Mouse (Mus musculus): ENCODE data around the gene Tshz2. TPM values are rescaled to one million over a fixed set of nuclear protein-coding genes. Genes with fewer than 3 reads are reported as not detected.

Tshz2 gene
- total and polyA plus RNA-seq, 2 experiments from 2014 or later: 26.4 to 40.8 TPM

GRCm38 (mm10) chr2:169589697-169590096 is 43.1 kb upstream of the Tshz2 start:
- H3K9ac ChIP-seq (replicated peaks; ENCODE audit: low read length, poor library complexity, severe bottlenecking): no peak overlapping the region
- no peak overlapping the region for H3K27ac ChIP-seq (ENCODE audit: low read depth, low read length)
- DNase-seq (ENCODE audit: low spot score): no peak
- H3K9me3 ChIP-seq (ENCODE audit: low read length): no peaks in the 10 kb centered on the region
- no peak for ATAC-seq (ENCODE audit: low FRiP score)
- H3K36me3 ChIP-seq (ENCODE audit: insufficient read depth, low read length): no peaks in the 10 kb centered on the region
- TF ChIP-seq CTCF (IDR thresholded peaks at IDR 0.05): no peak
- no peak overlapping the region for H3K4me2 ChIP-seq (ENCODE audit: low read depth, low read length, poor library complexity, severe bottlenecking)
- no peaks in the 10 kb centered on the region for H3K4me1 ChIP-seq (ENCODE audit: insufficient read depth, low read length)
- no peak overlapping the region for H3K4me3 ChIP-seq (ENCODE audit: low read depth, low read length)
- WGBS: 92% methylated on average over 10 of the region's 10 CpGs
- H3K27me3 ChIP-seq (ENCODE audit: insufficient read depth, low read length): no peaks in the 10 kb centered on the region

GRCm38 (mm10) chr2:169590412-169590811 is 42.4 kb upstream of the Tshz2 start:
- DNase-seq (ENCODE audit: low spot score): no peak
- Histone ChIP-seq H3K9ac (replicated peaks; ENCODE audit: low read length, poor library complexity, severe bottlenecking) (no peak overlapping the region), H3K27me3 (ENCODE audit: insufficient read depth, low read length) (no peaks in the 10 kb centered on the region), H3K27ac (ENCODE audit: low read depth, low read length) (no peak overlapping the region), H3K9me3 (ENCODE audit: low read length) (no peaks in the 10 kb centered on the region), H3K4me2 (ENCODE audit: low read depth, low read length, poor library complexity, severe bottlenecking) (no peak overlapping the region), H3K4me3 (ENCODE audit: low read depth, low read length) (no peak overlapping the region), H3K36me3 (ENCODE audit: insufficient read depth, low read length) (no peaks in the 10 kb centered on the region), H3K4me1 (ENCODE audit: insufficient read depth, low read length) (no peaks in the 10 kb centered on the region)
- 65% methylated on average over 8 of the region's 8 CpGs for WGBS
- ATAC-seq (ENCODE audit: low FRiP score): no peak
- TF ChIP-seq CTCF (IDR thresholded peaks at IDR 0.05): no peak

- H3K4me1 ChIP-seq (ENCODE audit: insufficient read depth, low read length): peaks cover 3% of the 10 kb centered on the region; the same call in 1 of the 2 replicates
- TF ChIP-seq CTCF (IDR thresholded peaks at IDR 0.05): no peak
- H3K36me3 ChIP-seq (ENCODE audit: insufficient read depth, low read length): no peaks in the 10 kb centered on the region
- H3K9me3 ChIP-seq (ENCODE audit: low read length): no peaks in the 10 kb centered on the region
- peak; percentile 51 for DNase-seq (ENCODE audit: low spot score)
- WGBS: 56% methylated on average over 3 of the region's 3 CpGs
- H3K27me3 ChIP-seq (ENCODE audit: insufficient read depth, low read length): no peaks in the 10 kb centered on the region
- no peak overlapping the region for H3K4me3 ChIP-seq (ENCODE audit: low read depth, low read length)
- no peak overlapping the region for H3K9ac ChIP-seq (replicated peaks; ENCODE audit: low read length, poor library complexity, severe bottlenecking)
- no peak overlapping the region for H3K27ac ChIP-seq (ENCODE audit: low read depth, low read length)
- H3K4me2 ChIP-seq (ENCODE audit: low read depth, low read length, poor library complexity, severe bottlenecking): no peak overlapping the region
- ATAC-seq (ENCODE audit: low FRiP score): no peak
These were observed 39.1 kb upstream of the Tshz2 start for GRCm38 (mm10) chr2:169593742-169594141.

- Histone ChIP-seq H3K4me2 (ENCODE audit: low read depth, low read length, poor library complexity, severe bottlenecking) (no peak overlapping the region), H3K27ac (ENCODE audit: low read depth, low read length) (no peak overlapping the region), H3K9me3 (ENCODE audit: low read length) (no peaks in the 10 kb centered on the region), H3K36me3 (ENCODE audit: insufficient read depth, low read length) (no peaks in the 10 kb centered on the region), H3K9ac (replicated peaks; ENCODE audit: low read length, poor library complexity, severe bottlenecking) (no peak overlapping the region), H3K4me1 (ENCODE audit: insufficient read depth, low read length) (peaks cover 3% of the 10 kb centered on the region; the same call in 1 of the 2 replicates), H3K27me3 (ENCODE audit: insufficient read depth, low read length) (no peaks in the 10 kb centered on the region), H3K4me3 (ENCODE audit: low read depth, low read length) (no peak overlapping the region)
- 27% methylated on average over 6 of the region's 6 CpGs for WGBS
- TF ChIP-seq CTCF (IDR thresholded peaks at IDR 0.05): no peak
- no peak for DNase-seq (ENCODE audit: low spot score)
- no peak for ATAC-seq (ENCODE audit: low FRiP score)
These were observed 35.5 kb upstream of the Tshz2 start for GRCm38 (mm10) chr2:169597357-169597756.

GRCm38 (mm10) chr2:169597971-169598370 is 34.8 kb upstream of the Tshz2 start:
- no peak overlapping the region for H3K4me2 ChIP-seq (ENCODE audit: low read depth, low read length, poor library complexity, severe bottlenecking)
- H3K9me3 ChIP-seq (ENCODE audit: low read length): no peaks in the 10 kb centered on the region
- WGBS: 72% methylated on average over 8 of the region's 8 CpGs
- no peak overlapping the region for H3K9ac ChIP-seq (replicated peaks; ENCODE audit: low read length, poor library complexity, severe bottlenecking)
- ATAC-seq (ENCODE audit: low FRiP score) (no peak), DNase-seq (ENCODE audit: low spot score) (no peak)
- H3K4me3 ChIP-seq (ENCODE audit: low read depth, low read length): no peak overlapping the region
- H3K4me1 ChIP-seq (ENCODE audit: insufficient read depth, low read length): peaks cover 3% of the 10 kb centered on the region; the same call in 1 of the 2 replicates
- H3K27me3 ChIP-seq (ENCODE audit: insufficient read depth, low read length): no peaks in the 10 kb centered on the region
- H3K27ac ChIP-seq (ENCODE audit: low read depth, low read length): no peak overlapping the region
- no peak for TF ChIP-seq CTCF (IDR thresholded peaks at IDR 0.05)
- no peaks in the 10 kb centered on the region for H3K36me3 ChIP-seq (ENCODE audit: insufficient read depth, low read length)

GRCm38 (mm10) chr2:169599591-169599990 is 33.2 kb upstream of the Tshz2 start:
- 64% methylated on average over 4 of the region's 4 CpGs for WGBS
- Histone ChIP-seq H3K36me3 (ENCODE audit: insufficient read depth, low read length) (no peaks in the 10 kb centered on the region), H3K9ac (replicated peaks; ENCODE audit: low read length, poor library complexity, severe bottlenecking) (no peak overlapping the region), H3K4me3 (ENCODE audit: low read depth, low read length) (no peak overlapping the region), H3K27me3 (ENCODE audit: insufficient read depth, low read length) (no peaks in the 10 kb centered on the region), H3K4me2 (ENCODE audit: low read depth, low read length, poor library complexity, severe bottlenecking) (no peak overlapping the region), H3K27ac (ENCODE audit: low read depth, low read length) (no peak overlapping the region), H3K4me1 (ENCODE audit: insufficient read depth, low read length) (peaks cover 3% of the 10 kb centered on the region; the same call in 1 of the 2 replicates), H3K9me3 (ENCODE audit: low read length) (no peaks in the 10 kb centered on the region)
- DNase-seq (ENCODE audit: low spot score) (no peak), ATAC-seq (ENCODE audit: low FRiP score) (no peak)
- TF ChIP-seq CTCF (IDR thresholded peaks at IDR 0.05): no peak
